In genomic region chr2:164531169-164531568, GRCm38 (mm10) we compare ENCODE assay signal across 1 mouse cellular context.
TF ChIP-seq lines count a peak whose summit lies in the region.

No protein-coding gene starts in this region.

TF ChIP-seq in myocyte, 11 proteins besides CTCF, POLR2A, EP300 and RAD21:
- no peak for TF ChIP-seq TCF3 (IDR thresholded peaks at IDR 0.05; ENCODE audit: insufficient read length, low read depth)
- no peak for TF ChIP-seq MAX (IDR thresholded peaks at IDR 0.05; ENCODE audit: low read depth)
